Mouse (Mus musculus) spleen, embryonic (tissue): ENCODE measurements around the gene Tmbim1.
"Not testable (repeated sequence)": the region's sequence is repeated elsewhere in the genome, so short reads cannot be mapped to it uniquely, and the experiment has no call there.

Experiments
- CTCF ChIA-PET: fragments of 350-600 bp; sonication (Branson Sonifier 250); formaldehyde crosslinking; loops from one replicate; lab custom pipeline; 2022; lab: Charles Lee

The Tmbim1 gene

GRCm38 (mm10) chr1:74329899-74330431, 24.5 kb upstream of the Tmbim1 start:
- CTCF ChIA-PET: interaction anchor here (0.5 to 0.7 kb wide), 2 partner anchors 26 to 57 kb away, joined by 3 to 5 read pairs; no protein-coding TSS in a partner anchor

GRCm38 (mm10) chr1:74326916-74327315, 21.5 kb upstream of the Tmbim1 start:
- CTCF ChIA-PET: not testable (repeated sequence)

- CTCF ChIA-PET: no interaction called here
Measured at GRCm38 (mm10) chr1:74321396-74321795, 16.0 kb upstream of the Tmbim1 start.

GRCm38 (mm10) chr1:74318711-74319110, 13.3 kb upstream of the Tmbim1 start:
- CTCF ChIA-PET: interaction anchor here (0.7 kb wide), 1 partner anchor 68 kb away, joined by 6 read pairs; no protein-coding TSS in a partner anchor

GRCm38 (mm10) chr1:74316114-74316827, 10.8 kb upstream of the Tmbim1 start:
- CTCF ChIA-PET: interaction anchor here (0.6 kb wide), 1 partner anchor 962 kb away, joined by 3 read pairs; no protein-coding TSS in a partner anchor

GRCm38 (mm10) chr1:74314796-74315195, 9.4 kb upstream of the Tmbim1 start:
- CTCF ChIA-PET: interaction anchor here (0.6 to 0.7 kb wide), 3 partner anchors 31 to 121 kb away, joined by 3 read pairs; no protein-coding TSS in a partner anchor

- CTCF ChIA-PET: no interaction called here
Measured at GRCm38 (mm10) chr1:74313049-74313692, 7.7 kb upstream of the Tmbim1 start.

GRCm38 (mm10) chr1:74309767-74310166, 4.3 kb upstream of the Tmbim1 start:
- CTCF ChIA-PET: interaction anchor here (0.7 kb wide), 1 partner anchor 20 kb away, joined by 3 read pairs; no protein-coding TSS in a partner anchor

- CTCF ChIA-PET: no interaction called here
Measured at GRCm38 (mm10) chr1:74308001-74308964, 2.9 kb upstream of the Tmbim1 start.

GRCm38 (mm10) chr1:74307146-74307545, 1.7 kb upstream of the Tmbim1 start:
- CTCF ChIA-PET: interaction anchor here (0.7 kb wide), 1 partner anchor 68 kb away, joined by 6 read pairs; no protein-coding TSS in a partner anchor

GRCm38 (mm10) chr1:74304946-74305345, 476 bp downstream of the Tmbim1 start:
- CTCF ChIA-PET: no interaction called here

GRCm38 (mm10) chr1:74304339-74304790, 1.1 kb downstream of the Tmbim1 start:
- CTCF ChIA-PET: no interaction called here

- CTCF ChIA-PET: interaction anchor here (0.6 to 1.3 kb wide), 2 partner anchors 16 to 26 kb away, joined by 5 read pairs; no protein-coding TSS in a partner anchor
Measured at GRCm38 (mm10) chr1:74303509-74304338, 1.7 kb downstream of the Tmbim1 start.

GRCm38 (mm10) chr1:74302835-74303234, 2.6 kb downstream of the Tmbim1 start:
- CTCF ChIA-PET: interaction anchor here (1.3 kb wide), 1 partner anchor 15 kb away, joined by 5 read pairs; no protein-coding TSS in a partner anchor

- CTCF ChIA-PET: no interaction called here
Measured at GRCm38 (mm10) chr1:74302229-74302628, 3.2 kb downstream of the Tmbim1 start.

- CTCF ChIA-PET: no interaction called here
Measured at GRCm38 (mm10) chr1:74300347-74301110, 4.9 kb downstream of the Tmbim1 start.

GRCm38 (mm10) chr1:74298996-74299395, 6.4 kb downstream of the Tmbim1 start:
- CTCF ChIA-PET: no interaction called here

GRCm38 (mm10) chr1:74298157-74298750, 7.2 kb downstream of the Tmbim1 start:
- CTCF ChIA-PET: interaction anchor here (0.5 kb wide), 1 partner anchor 36 kb away, joined by 6 read pairs; no protein-coding TSS in a partner anchor

- CTCF ChIA-PET: no interaction called here
Measured at GRCm38 (mm10) chr1:74297269-74297668, 8.2 kb downstream of the Tmbim1 start.
